Mouse (Mus musculus): ENCODE measurements around the gene Orm1. TPM values are rescaled to one million over a fixed set of nuclear protein-coding genes. Genes with fewer than 3 reads are reported as not detected.

The Orm1 gene
- polyA plus RNA-seq, 2 experiments from 2014 or later, result not detected

Other genes with a start within 250 kb of the Orm1 start
- gene Ambp, start 189.8 kb upstream of the Orm1 start, polyA plus RNA-seq (2017; shearing (Covaris generic)), result not detected
- not detected for gene Kif12, start 172.4 kb upstream of the Orm1 start, polyA plus RNA-seq (2017; shearing (Covaris generic))
- under 1 TPM; 0.33 to 0.75 TPM for gene Col27a1, start 130.6 kb upstream of the Orm1 start, polyA plus RNA-seq (2017; shearing (Covaris generic))
- gene Orm3, start 11.6 kb downstream of the Orm1 start, polyA plus RNA-seq (2017; shearing (Covaris generic)), result 1 to 10 TPM in 1 of 2 experiments, under 1 TPM in 1; 0.79 to 1.2 TPM
- under 1 TPM in 1 of 2 experiments, not detected in 1; 0.43 TPM for gene Orm2, start 17.9 kb downstream of the Orm1 start, polyA plus RNA-seq (2017; shearing (Covaris generic))
- gene Akna, start 58.8 kb downstream of the Orm1 start, polyA plus RNA-seq (2017; shearing (Covaris generic)), result 100 to 1,000 TPM in 1 of 2 experiments, 10 to 100 TPM in 1; 95.9 to 158 TPM
- 1 to 10 TPM; 3.4 to 4.0 TPM for gene Whrn, start 151.4 kb downstream of the Orm1 start, polyA plus RNA-seq (2017; shearing (Covaris generic))
- gene Atp6v1g1, start 200.2 kb downstream of the Orm1 start, polyA plus RNA-seq (2017; shearing (Covaris generic)), result 100 to 1,000 TPM; 198 to 222 TPM
- gene Tmem268, start 214.2 kb downstream of the Orm1 start, polyA plus RNA-seq (2017; shearing (Covaris generic)), result 10 to 100 TPM; 20.8 to 32.9 TPM